Mouse (Mus musculus) kidney, adult 18-20 months (tissue): ENCODE measurements around the gene Kir3dl2.
"Not testable (repeated sequence)": the region's sequence is repeated elsewhere in the genome, so short reads cannot be mapped to it uniquely, and the experiment has no call there.

ENCODE experiments used
- DNase-seq: peaks from one replicate; pipeline ENCODE4 v3.0.0; 2021

Kir3dl2 gene

GRCm38 (mm10) chrX:136543956-136544355 is at the start of gene Kir3dl2:
Gene Kir3dl2 (minus strand): TSS chrX:136544056.
- not testable (repeated sequence) for DNase-seq

DNA sequence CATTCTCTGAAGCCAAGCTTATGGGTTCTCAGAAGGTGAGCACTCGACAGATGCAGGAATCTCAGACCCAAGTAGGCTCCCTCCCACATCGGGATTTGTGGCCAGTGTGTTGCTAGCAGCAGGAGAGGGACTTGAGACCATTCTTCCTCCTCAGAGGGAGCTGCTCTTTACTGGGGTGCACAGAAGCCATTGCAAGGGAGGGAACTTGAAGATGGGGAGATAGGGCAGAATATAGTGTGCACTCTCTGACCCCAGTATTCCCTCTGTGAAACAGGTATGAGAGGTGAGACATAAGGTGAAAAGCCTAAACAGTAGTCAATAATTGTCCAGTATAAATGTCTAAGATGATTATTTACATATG is 47.0 kb upstream of the Kir3dl2 start:
- no peak for DNase-seq

GRCm38 (mm10) chrX:136590199-136590896 is 46.5 kb upstream of the Kir3dl2 start, which contains the start of gene Tceal3:
Gene Tceal3 (plus strand): TSS chrX:136590842.
- DNase-seq = no peak

DNA sequence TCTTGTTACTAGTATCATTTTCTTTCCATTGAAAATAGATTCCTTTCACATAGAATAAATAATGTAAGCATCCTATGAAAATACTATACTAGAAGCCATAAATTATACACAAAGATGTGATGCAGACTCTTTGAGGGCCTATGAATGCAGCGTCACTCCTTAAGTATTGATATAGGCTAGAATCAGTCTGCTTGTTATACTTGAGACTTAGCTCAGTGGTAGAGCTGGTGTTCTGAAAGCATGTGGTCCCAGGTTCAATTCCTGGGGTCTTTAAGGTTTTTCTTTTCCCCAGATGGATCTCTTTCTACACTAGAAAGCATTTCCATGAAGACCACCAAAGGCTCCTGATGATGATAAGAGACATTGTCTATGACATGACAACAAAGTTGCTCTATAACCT is 40.8 kb upstream of the Kir3dl2 start:
- DNase-seq = no peak

- DNase-seq = not testable (repeated sequence)
Measured at GRCm38 (mm10) chrX:136569094-136569493, 25.2 kb upstream of the Kir3dl2 start.

DNA sequence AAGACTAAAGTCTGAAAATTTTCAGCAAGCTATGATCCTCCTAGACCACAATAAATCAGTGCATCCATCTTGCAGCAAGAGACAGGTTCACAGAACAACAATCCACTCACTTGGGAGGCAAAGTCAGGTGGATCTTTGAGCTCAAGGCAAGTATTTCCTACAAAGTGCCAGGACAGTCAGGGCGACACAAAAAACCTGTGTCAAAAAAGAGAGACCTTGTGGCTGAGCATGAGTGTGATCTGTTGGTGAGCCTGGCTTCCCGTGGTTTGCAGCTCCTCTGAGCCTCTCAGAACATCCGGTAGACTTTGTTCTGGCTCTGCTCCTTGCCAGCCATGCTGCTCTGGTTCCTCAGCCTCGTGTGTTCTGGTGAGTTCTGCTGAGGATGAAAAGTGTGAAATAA is 26.2 kb downstream of the Kir3dl2 start, which contains the start of gene Kir3dl1:
Gene Kir3dl1, plus strand, starts transcription at position 301 of the 400 bp plus-strand sequence.
- not testable (repeated sequence) for DNase-seq
